17 mouse cellular contexts compared by ENCODE assay signal in the genomic region with DNA sequence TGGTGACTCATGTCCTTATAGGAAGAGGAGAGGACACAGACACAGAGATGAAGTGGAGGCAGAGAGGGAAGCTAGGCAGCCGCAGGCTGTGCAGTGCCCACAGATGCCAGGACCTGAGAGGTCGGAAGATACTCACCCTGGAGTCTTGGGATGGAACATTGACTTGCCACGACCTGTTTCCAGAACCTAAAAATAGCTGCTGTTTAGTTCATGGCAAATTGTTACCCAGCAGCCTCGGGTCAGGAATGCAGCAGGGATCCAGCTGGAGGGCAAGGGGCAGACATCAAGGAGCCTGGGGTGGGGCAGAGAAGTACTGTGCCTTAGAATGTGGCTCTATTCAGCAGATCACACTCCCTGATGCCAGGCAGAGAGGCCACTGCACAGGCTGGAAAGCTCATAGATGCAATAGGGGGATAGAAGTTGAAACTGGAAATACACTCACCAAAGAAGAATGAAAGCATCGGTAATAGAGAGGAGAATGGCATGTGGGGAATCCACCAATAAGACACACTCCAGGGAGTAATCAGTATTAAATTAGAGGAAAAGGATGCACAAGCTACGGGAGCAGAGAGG.
DNase-seq lines count a peak whose midpoint lies in the region; ATAC-seq and TF ChIP-seq lines count a peak whose summit lies in the region.
"Had no signal": no experiment of that assay in that cellular context is flagged by ENCODE, and none has a peak within 500 bp of the region (broad histone marks: within the 10 kb centered on the region; RNA-seq: fewer than 3 reads in every experiment).

No protein-coding gene starts in this region.

- no peak overlapping the region; the same call in 1 of the 2 replicates for H3K4me2 ChIP-seq in heart, embryonic 12.5 days
- peak overlapping the region; percentile 10; the same call in 1 of the 2 replicates for H3K4me2 ChIP-seq in heart, embryonic 16.5 days (ENCODE audit: low read depth, low read length)
- no peak overlapping the region for H3K4me2 ChIP-seq in intestine, embryonic 16.5 days (ENCODE audit: low read depth, low read length)
- H3K4me2 ChIP-seq: hindbrain, embryonic 15.5 days; limb, embryonic 13.5 days; liver, embryonic 15.5 days had no signal

- WGBS in heart, embryonic 12.5 days, result 31% methylated on average over 6 of the region's 6 CpGs
- WGBS in heart, embryonic 16.5 days, result 22% methylated on average over 6 of the region's 6 CpGs
- 41% methylated on average over 6 of the region's 6 CpGs for WGBS in intestine, embryonic 16.5 days

- POLR2A ChIA-PET in Patski (lab: Charles Lee), result no interaction called here

- no peak overlapping the region for H3K4me3 ChIP-seq in heart, embryonic 12.5 days
- H3K4me3 ChIP-seq in heart, embryonic 16.5 days (ENCODE audit: low read length), result no peak overlapping the region
- H3K4me3 ChIP-seq in intestine, embryonic 16.5 days (ENCODE audit: low read length), result no peak overlapping the region
- H3K4me3 ChIP-seq: hindbrain, embryonic 15.5 days; limb, embryonic 13.5 days; liver, embryonic 15.5 days had no signal

- H3K36me3 ChIP-seq in heart, embryonic 12.5 days, result no peaks in the 10 kb centered on the region
- no peaks in the 10 kb centered on the region for H3K36me3 ChIP-seq in heart, embryonic 16.5 days (ENCODE audit: control insufficient read depth, insufficient read depth)
- H3K36me3 ChIP-seq in intestine, embryonic 16.5 days (ENCODE audit: control insufficient read depth, insufficient read depth, low read length), result no peaks in the 10 kb centered on the region
- H3K36me3 ChIP-seq: G1E; hindbrain, embryonic 15.5 days; limb, embryonic 13.5 days; liver, embryonic 15.5 days had no signal

- peak; percentile 29 to 34 for DNase-seq in heart, adult 18-20 months
- peak; percentile 13 for DNase-seq in 3134 (ENCODE audit: extremely low read depth, insufficient read length, low spot score)
- DNase-seq in Patski (ENCODE audit: low read depth, low spot score), result no peak
- DNase-seq in thymus, postnatal 14 days, result no peak
- no peak for DNase-seq in MN1 (ENCODE audit: low spot score)
- DNase-seq: adrenal gland, postnatal 25 days; cerebellum, adult 9-10 months; lung, postnatal 10 days; right cerebral cortex, postnatal 4 days; thymus, adult 2 months had no signal

- no peaks in the 10 kb centered on the region for H3K27me3 ChIP-seq in heart, embryonic 12.5 days (replicated peaks)
- no peaks in the 10 kb centered on the region for H3K27me3 ChIP-seq in Patski
- no peaks in the 10 kb centered on the region for H3K27me3 ChIP-seq in heart, embryonic 16.5 days (ENCODE audit: control insufficient read depth, insufficient read depth, low read length)
- H3K27me3 ChIP-seq in intestine, embryonic 16.5 days (replicated peaks; ENCODE audit: control insufficient read depth, insufficient read depth, low read length), result no peaks in the 10 kb centered on the region
- H3K27me3 ChIP-seq: hindbrain, embryonic 15.5 days; limb, embryonic 13.5 days; liver, embryonic 15.5 days had no signal

- CTCF ChIA-PET in Patski (lab: Charles Lee), result no interaction called here

- ATAC-seq in heart, embryonic 12.5 days (ENCODE audit: insufficient number of reproducible peaks, low FRiP score), result no peak
- ATAC-seq in Patski, result peak; percentile 61
- no peak for ATAC-seq in heart, embryonic 16.5 days (replicated peaks; ENCODE audit: extremely low read depth, insufficient read depth, low FRiP score)
- no peak for ATAC-seq in intestine, embryonic 16.5 days

- H3K27ac ChIP-seq in heart, embryonic 12.5 days (ENCODE audit: poor library complexity, severe bottlenecking), result no peak overlapping the region
- H3K27ac ChIP-seq in heart, embryonic 16.5 days (ENCODE audit: low read length), result no peak overlapping the region
- H3K27ac ChIP-seq in intestine, embryonic 16.5 days (ENCODE audit: low read length), result no peak overlapping the region
- H3K27ac ChIP-seq: hindbrain, embryonic 15.5 days; limb, embryonic 13.5 days; liver, embryonic 15.5 days had no signal

- peaks cover 12% of the 10 kb centered on the region for H3K4me1 ChIP-seq in heart, embryonic 12.5 days (replicated peaks)
- H3K4me1 ChIP-seq in heart, embryonic 16.5 days (ENCODE audit: control insufficient read depth, insufficient read depth, low read length), result peaks cover 10% of the 10 kb centered on the region
- H3K4me1 ChIP-seq in intestine, embryonic 16.5 days (ENCODE audit: control insufficient read depth, insufficient read depth, low read length), result no peaks in the 10 kb centered on the region
- H3K4me1 ChIP-seq: liver, embryonic 15.5 days had no signal

- in situ Hi-C loops in Patski (cut with MboI; ENCODE audit: low pct_unique_long_range_greater_than_20kb), result no loop called here

- peaks cover 6% of the 10 kb centered on the region; the same call in 1 of the 2 replicates for H3K9me3 ChIP-seq in heart, embryonic 12.5 days (replicated peaks)
- H3K9me3 ChIP-seq in heart, embryonic 16.5 days (replicated peaks; ENCODE audit: control insufficient read depth, low read length), result no peaks in the 10 kb centered on the region
- H3K9me3 ChIP-seq in intestine, embryonic 16.5 days (ENCODE audit: control insufficient read depth, low read length), result no peaks in the 10 kb centered on the region
- H3K9me3 ChIP-seq: G1E; hindbrain, embryonic 15.5 days; limb, embryonic 13.5 days; liver, embryonic 15.5 days had no signal

- no peak for TF ChIP-seq CTCF in Patski (IDR thresholded peaks at IDR 0.05)

- H3K9ac ChIP-seq in heart, embryonic 12.5 days, result no peak overlapping the region
- no peak overlapping the region for H3K9ac ChIP-seq in heart, embryonic 16.5 days (ENCODE audit: low read length)
- H3K9ac ChIP-seq in intestine, embryonic 16.5 days (ENCODE audit: low read depth, low read length), result no peak overlapping the region
- H3K9ac ChIP-seq: hindbrain, embryonic 15.5 days; limb, embryonic 13.5 days; liver, embryonic 15.5 days had no signal

Comparison
In these comparisons a context has a peak if more than half of its experiments do, and no peak if none do; other contexts are left out.
1. DNase-seq: peak in heart, adult 18-20 months (2 of 2) and 3134 (single experiment); none in Patski (single experiment), thymus, postnatal 14 days (single experiment) and MN1 (single experiment).